Mouse (Mus musculus): ENCODE measurements around the gene Flywch1. TPM values are rescaled to one million over a fixed set of nuclear protein-coding genes. Genes with fewer than 3 reads are reported as not detected.
A peak's percentile ranks its signal among the peaks of the same experiment; 100 is the strongest.

Flywch1 gene
- polyA plus RNA-seq, 1 experiment, result 33.6 TPM

GRCm38 (mm10) chr17:23758801-23759200 lies 12.6 kb downstream of the Flywch1 start:
- no peaks in the 10 kb centered on the region for H3K27me3 ChIP-seq (ENCODE audit: control insufficient read depth, insufficient read depth, low read length)
- H3K27ac ChIP-seq (ENCODE audit: control insufficient read depth, insufficient read depth, low read length), result no peak overlapping the region
- no peak for TF ChIP-seq CTCF (IDR thresholded peaks at IDR 0.05; ENCODE audit: borderline replicate concordance, control insufficient read depth, extremely low read depth, insufficient read depth, low read length, poor library complexity)
- no peak for TF ChIP-seq POLR2A (IDR thresholded peaks at IDR 0.05; ENCODE audit: control insufficient read depth, extremely low read depth, insufficient read depth, low read length, poor library complexity)
- 95% methylated on average over 8 of the region's 8 CpGs for WGBS
- no peak overlapping the region for H3K4me3 ChIP-seq (ENCODE audit: control insufficient read depth, insufficient read depth, low read length)
- no peaks in the 10 kb centered on the region for H3K4me1 ChIP-seq (replicated peaks; ENCODE audit: control insufficient read depth, insufficient read depth, low read length)
- DNase-seq, result no peak
- no peaks in the 10 kb centered on the region for H3K36me3 ChIP-seq (ENCODE audit: control insufficient read depth, insufficient read depth, low read length)

GRCm38 (mm10) chr17:23757581-23757980 lies 13.8 kb downstream of the Flywch1 start:
- no peak for DNase-seq
- 95% methylated on average over 9 of the region's 9 CpGs for whole genome bisulfite sequencing
- Histone ChIP-seq H3K4me1 (replicated peaks; ENCODE audit: control insufficient read depth, insufficient read depth, low read length) (no peaks in the 10 kb centered on the region), H3K27ac (ENCODE audit: control insufficient read depth, insufficient read depth, low read length) (no peak overlapping the region), H3K27me3 (ENCODE audit: control insufficient read depth, insufficient read depth, low read length) (no peaks in the 10 kb centered on the region), H3K36me3 (ENCODE audit: control insufficient read depth, insufficient read depth, low read length) (no peaks in the 10 kb centered on the region), H3K4me3 (ENCODE audit: control insufficient read depth, insufficient read depth, low read length) (no peak overlapping the region)
- no peak for TF ChIP-seq CTCF (IDR thresholded peaks at IDR 0.05; ENCODE audit: borderline replicate concordance, control insufficient read depth, extremely low read depth, insufficient read depth, low read length, poor library complexity)

GRCm38 (mm10) chr17:23755689-23756088 lies 15.7 kb downstream of the Flywch1 start:
- no peaks in the 10 kb centered on the region for H3K4me1 ChIP-seq (replicated peaks; ENCODE audit: control insufficient read depth, insufficient read depth, low read length)
- no peak overlapping the region for H3K27ac ChIP-seq (ENCODE audit: control insufficient read depth, insufficient read depth, low read length)
- H3K27me3 ChIP-seq (ENCODE audit: control insufficient read depth, insufficient read depth, low read length), result no peaks in the 10 kb centered on the region
- TF ChIP-seq POLR2A (IDR thresholded peaks at IDR 0.05; ENCODE audit: control insufficient read depth, extremely low read depth, insufficient read depth, low read length, poor library complexity) (no peak), CTCF (IDR thresholded peaks at IDR 0.05; ENCODE audit: borderline replicate concordance, control insufficient read depth, extremely low read depth, insufficient read depth, low read length, poor library complexity) (no peak)
- no peak overlapping the region for H3K4me3 ChIP-seq (ENCODE audit: control insufficient read depth, insufficient read depth, low read length)
- H3K36me3 ChIP-seq (ENCODE audit: control insufficient read depth, insufficient read depth, low read length), result no peaks in the 10 kb centered on the region
- WGBS, result 93% methylated on average over 13 of the region's 13 CpGs
- DNase-seq, result no peak

- no peaks in the 10 kb centered on the region for H3K36me3 ChIP-seq (ENCODE audit: control insufficient read depth, insufficient read depth, low read length)
- no peak overlapping the region for H3K27ac ChIP-seq (ENCODE audit: control insufficient read depth, insufficient read depth, low read length)
- H3K4me1 ChIP-seq (replicated peaks; ENCODE audit: control insufficient read depth, insufficient read depth, low read length), result peaks cover 22% of the 10 kb centered on the region
- H3K4me3 ChIP-seq (ENCODE audit: control insufficient read depth, insufficient read depth, low read length), result peak overlapping the region; percentile 36
- 86% methylated on average over 11 of the region's 11 CpGs for WGBS
- TF ChIP-seq POLR2A (IDR thresholded peaks at IDR 0.05; ENCODE audit: control insufficient read depth, extremely low read depth, insufficient read depth, low read length, poor library complexity) (no peak), CTCF (IDR thresholded peaks at IDR 0.05; ENCODE audit: borderline replicate concordance, control insufficient read depth, extremely low read depth, insufficient read depth, low read length, poor library complexity) (no peak)
- DNase-seq, result no peak
- H3K27me3 ChIP-seq (ENCODE audit: control insufficient read depth, insufficient read depth, low read length), result peaks cover 8% of the 10 kb centered on the region
Measured at GRCm38 (mm10) chr17:23749400-23750191, 21.8 kb downstream of the Flywch1 start.

- TF ChIP-seq CTCF (IDR thresholded peaks at IDR 0.05; ENCODE audit: borderline replicate concordance, control insufficient read depth, extremely low read depth, insufficient read depth, low read length, poor library complexity) (no peak), POLR2A (IDR thresholded peaks at IDR 0.05; ENCODE audit: control insufficient read depth, extremely low read depth, insufficient read depth, low read length, poor library complexity) (no peak)
- Histone ChIP-seq H3K4me1 (replicated peaks; ENCODE audit: control insufficient read depth, insufficient read depth, low read length) (peaks cover 22% of the 10 kb centered on the region), H3K4me3 (ENCODE audit: control insufficient read depth, insufficient read depth, low read length) (peak overlapping the region; percentile 36), H3K27me3 (ENCODE audit: control insufficient read depth, insufficient read depth, low read length) (peaks cover 8% of the 10 kb centered on the region), H3K36me3 (ENCODE audit: control insufficient read depth, insufficient read depth, low read length) (no peaks in the 10 kb centered on the region), H3K27ac (ENCODE audit: control insufficient read depth, insufficient read depth, low read length) (no peak overlapping the region)
- DNase-seq, result peak; percentile 75
- 14% methylated on average over 10 of the region's 10 CpGs for WGBS
Measured at GRCm38 (mm10) chr17:23748631-23749391, 22.6 kb downstream of the Flywch1 start.

GRCm38 (mm10) chr17:23748026-23748425 lies 23.4 kb downstream of the Flywch1 start:
- H3K27ac ChIP-seq (ENCODE audit: control insufficient read depth, insufficient read depth, low read length), result no peak overlapping the region
- H3K36me3 ChIP-seq (ENCODE audit: control insufficient read depth, insufficient read depth, low read length), result no peaks in the 10 kb centered on the region
- H3K4me3 ChIP-seq (ENCODE audit: control insufficient read depth, insufficient read depth, low read length), result no peak overlapping the region
- H3K27me3 ChIP-seq (ENCODE audit: control insufficient read depth, insufficient read depth, low read length), result peaks cover 11% of the 10 kb centered on the region
- no peak for DNase-seq
- 24% methylated on average over 6 of the region's 6 CpGs for WGBS
- peaks cover 22% of the 10 kb centered on the region for H3K4me1 ChIP-seq (replicated peaks; ENCODE audit: control insufficient read depth, insufficient read depth, low read length)
- TF ChIP-seq CTCF (IDR thresholded peaks at IDR 0.05; ENCODE audit: borderline replicate concordance, control insufficient read depth, extremely low read depth, insufficient read depth, low read length, poor library complexity) (no peak), POLR2A (IDR thresholded peaks at IDR 0.05; ENCODE audit: control insufficient read depth, extremely low read depth, insufficient read depth, low read length, poor library complexity) (no peak)

Measured in thymus, adult 2 months (tissue).